Mouse (Mus musculus): ENCODE measurements around the gene Kirrel3. TPM values are rescaled to one million over a fixed set of nuclear protein-coding genes. Genes with fewer than 3 reads are reported as not detected.

Gene Kirrel3
- total RNA-seq, 2 experiments from 2014 or later: 0.61 to 0.77 TPM

GRCm38 (mm10) chr9:34995660-34996378 lies 510.1 kb downstream of the Kirrel3 start:
- H3K27ac ChIP-seq: no peak overlapping the region
- no peak for DNase-seq
- TF ChIP-seq CTCF (IDR thresholded peaks at IDR 0.05): no peak
- intact Hi-C loops (cut with DNase I): no loop called here
- no peak overlapping the region for H3K4me3 ChIP-seq

DNA sequence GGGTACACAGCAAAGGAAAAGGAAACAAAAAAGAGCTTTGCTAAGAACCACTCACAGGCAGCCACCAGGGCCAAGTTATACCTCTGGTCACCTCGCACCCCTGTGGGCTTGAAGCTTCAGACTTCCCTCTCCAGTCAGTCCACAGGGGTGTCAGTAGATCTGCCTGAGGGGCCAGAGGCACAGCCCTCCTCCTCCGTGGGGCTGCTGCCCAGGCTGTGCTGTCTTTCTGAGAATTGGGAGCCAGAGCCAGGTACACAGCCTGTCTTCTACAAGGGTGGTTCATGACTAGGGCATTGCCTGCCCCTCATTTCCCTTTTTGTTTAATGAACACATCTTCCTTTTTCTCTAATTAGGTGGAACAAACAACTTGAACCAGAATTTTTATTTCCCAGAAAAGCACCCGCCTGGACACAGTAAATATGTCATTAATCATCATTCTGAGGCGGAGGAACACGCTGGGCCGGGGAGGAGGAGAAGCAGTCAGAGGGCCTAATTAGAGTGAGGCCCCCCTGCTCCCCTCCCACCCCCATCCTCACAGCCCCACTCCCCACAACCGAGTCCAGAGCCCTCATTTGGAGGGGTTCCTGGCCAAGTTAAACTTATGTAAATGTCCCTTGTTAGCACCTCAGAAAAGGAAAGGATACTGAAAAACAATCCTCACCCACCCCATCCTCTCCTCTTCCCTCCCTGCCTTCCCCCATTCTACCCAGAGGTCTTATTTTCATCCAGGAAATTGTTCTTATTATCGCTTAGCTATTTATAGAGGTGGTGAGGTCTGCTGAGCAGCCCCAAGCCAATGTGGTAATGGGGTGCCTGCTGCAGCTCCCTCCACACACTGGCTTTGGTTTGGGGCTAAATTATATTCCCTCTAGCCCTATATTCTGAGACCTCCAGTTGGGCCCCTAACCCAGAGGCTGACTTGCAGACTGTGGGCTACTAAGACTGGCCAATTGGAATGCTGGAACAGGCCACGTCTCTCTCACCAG lies 512.5 kb downstream of the Kirrel3 start:
- no peak for DNase-seq
- Histone ChIP-seq H3K27ac (no peak overlapping the region), H3K4me3 (no peak overlapping the region)
- intact Hi-C loops (cut with DNase I): no loop called here
- no peak for TF ChIP-seq CTCF (IDR thresholded peaks at IDR 0.05)

GRCm38 (mm10) chr9:35004113-35004512 lies 518.4 kb downstream of the Kirrel3 start:
- intact Hi-C loops (cut with DNase I): no loop called here
- DNase-seq: no peak
- H3K4me3 ChIP-seq: no peak overlapping the region
- no peak overlapping the region for H3K27ac ChIP-seq
- no peak for TF ChIP-seq CTCF (IDR thresholded peaks at IDR 0.05)

GRCm38 (mm10) chr9:35007697-35008341 lies 522.1 kb downstream of the Kirrel3 start:
- DNase-seq: no peak
- no peak overlapping the region for H3K27ac ChIP-seq
- H3K4me3 ChIP-seq: no peak overlapping the region
- intact Hi-C loops (cut with DNase I): no loop called here
- TF ChIP-seq CTCF (IDR thresholded peaks at IDR 0.05): no peak

- TF ChIP-seq CTCF (IDR thresholded peaks at IDR 0.05): peak; percentile 60
- intact Hi-C loops (cut with DNase I): loop anchor here (5.0 kb wide), 1 partner anchor 159 kb away; no protein-coding TSS in a partner anchor
- H3K4me3 ChIP-seq: no peak overlapping the region
- no peak overlapping the region for H3K27ac ChIP-seq
- peak; percentile 38 for DNase-seq
These were observed 531.1 kb downstream of the Kirrel3 start for GRCm38 (mm10) chr9:35016762-35017161.

DNA sequence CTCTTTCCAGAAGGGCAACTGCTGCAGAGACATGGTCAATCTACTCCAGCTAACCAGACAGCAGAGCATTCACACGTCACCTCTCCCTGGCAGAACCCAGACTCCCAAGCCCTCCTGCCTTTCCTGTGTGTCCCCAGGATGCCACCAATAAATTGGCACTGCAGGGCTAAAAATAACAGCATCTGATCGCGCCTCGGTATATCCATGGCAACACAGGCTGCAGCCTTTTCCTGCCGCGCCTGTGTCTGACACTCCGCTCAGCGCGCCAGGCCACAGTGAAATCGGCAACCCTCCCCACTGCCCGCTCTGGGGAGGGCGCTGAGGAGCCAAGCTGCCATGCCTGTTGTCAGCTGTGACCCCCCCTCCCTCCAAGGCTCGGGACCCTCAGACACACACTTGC lies 531.9 kb downstream of the Kirrel3 start:
- Histone ChIP-seq H3K4me3 (no peak overlapping the region), H3K27ac (no peak overlapping the region)
- intact Hi-C loops (cut with DNase I): loop anchor here (5.0 kb wide), 1 partner anchor 160 kb away; no protein-coding TSS in a partner anchor
- TF ChIP-seq CTCF (IDR thresholded peaks at IDR 0.05): no peak
- no peak for DNase-seq

DNA sequence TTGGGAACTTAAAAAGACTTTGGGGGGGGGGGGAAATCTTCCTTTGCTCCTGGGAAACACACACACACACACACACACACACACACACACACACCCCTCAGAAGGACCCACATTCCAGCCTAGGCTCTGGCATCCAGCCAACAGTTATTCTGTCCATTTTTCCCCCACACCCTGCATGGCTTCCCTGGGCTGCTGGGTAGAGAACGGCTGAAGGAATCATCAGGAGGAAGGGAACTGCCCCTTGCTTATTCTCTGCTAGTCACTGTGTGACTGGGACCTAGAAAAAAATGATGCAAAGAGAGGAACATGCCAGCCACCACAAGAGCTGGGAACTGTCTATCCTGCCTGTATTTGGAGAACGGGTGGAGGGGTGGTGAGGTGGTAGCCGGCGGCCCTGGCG lies 532.4 kb downstream of the Kirrel3 start:
- H3K4me3 ChIP-seq: no peak overlapping the region
- intact Hi-C loops (cut with DNase I): loop anchor here (2.0 to 5.0 kb wide), 2 partner anchors 161 to 521 kb away; no protein-coding TSS in a partner anchor
- H3K27ac ChIP-seq: no peak overlapping the region
- DNase-seq: no peak
- TF ChIP-seq CTCF (IDR thresholded peaks at IDR 0.05): no peak

DNA sequence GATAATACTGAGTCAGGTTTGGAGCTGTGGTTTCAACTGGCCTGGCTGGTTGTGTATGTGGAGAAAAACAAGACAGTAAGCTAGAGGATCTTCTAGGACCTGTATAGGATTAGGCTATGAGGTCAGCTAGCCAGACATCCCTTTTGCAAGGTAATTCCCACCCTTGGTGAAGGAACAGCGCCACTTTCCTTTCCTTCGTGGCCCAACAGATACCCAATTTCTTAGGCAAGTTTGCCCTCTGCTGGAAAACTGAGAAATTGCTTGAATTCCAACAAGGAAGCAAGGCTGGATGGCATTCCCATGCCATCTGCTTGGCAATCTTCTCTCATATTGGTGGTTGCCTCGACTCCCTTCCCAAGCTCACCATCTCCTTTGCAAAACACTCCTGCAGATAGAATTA lies 533.7 kb downstream of the Kirrel3 start:
- TF ChIP-seq CTCF (IDR thresholded peaks at IDR 0.05): peak; percentile 87
- DNase-seq: no peak
- intact Hi-C loops (cut with DNase I): loop anchor here (1.0 to 5.0 kb wide), 3 partner anchors 36 to 523 kb away; no protein-coding TSS in a partner anchor
- Histone ChIP-seq H3K4me3 (no peak overlapping the region), H3K27ac (no peak overlapping the region)

DNA sequence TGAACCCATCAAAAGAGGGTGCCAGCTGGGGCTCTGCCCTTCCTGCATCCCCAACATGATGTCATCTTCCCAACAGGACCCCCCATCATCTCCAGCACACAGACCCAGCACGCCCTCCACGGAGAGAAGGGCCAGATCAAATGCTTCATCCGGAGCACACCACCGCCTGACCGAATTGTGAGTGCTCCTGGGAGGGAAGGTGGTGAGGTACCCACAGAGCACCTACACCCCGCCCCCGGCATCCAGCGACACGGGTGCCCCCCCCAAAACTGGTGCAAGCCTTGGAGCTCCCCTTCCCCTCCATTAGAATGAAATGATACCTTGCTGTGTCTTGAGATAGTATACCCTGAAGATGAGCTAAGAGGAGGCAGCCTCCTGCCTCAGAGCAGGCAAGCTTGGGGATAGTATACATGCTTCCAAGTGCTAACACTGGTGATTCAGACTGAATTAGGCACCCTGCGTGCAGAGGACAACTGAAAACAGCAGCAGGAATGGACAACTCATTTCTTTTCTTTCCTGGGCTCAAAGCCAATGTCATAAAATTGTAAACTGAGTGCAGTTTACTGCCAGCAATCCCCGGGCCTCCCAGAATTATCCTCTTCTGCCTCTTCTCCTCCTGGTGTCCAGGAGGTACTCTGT lies 534.4 kb downstream of the Kirrel3 start:
- TF ChIP-seq CTCF (IDR thresholded peaks at IDR 0.05): no peak
- intact Hi-C loops (cut with DNase I): no loop called here
- no peak overlapping the region for H3K4me3 ChIP-seq
- H3K27ac ChIP-seq: no peak overlapping the region
- DNase-seq: no peak

GRCm38 (mm10) chr9:35021744-35022143 lies 536.0 kb downstream of the Kirrel3 start:
- no peak for DNase-seq
- no peak for TF ChIP-seq CTCF (IDR thresholded peaks at IDR 0.05)
- Histone ChIP-seq H3K4me3 (no peak overlapping the region), H3K27ac (no peak overlapping the region)
- intact Hi-C loops (cut with DNase I): no loop called here

DNA sequence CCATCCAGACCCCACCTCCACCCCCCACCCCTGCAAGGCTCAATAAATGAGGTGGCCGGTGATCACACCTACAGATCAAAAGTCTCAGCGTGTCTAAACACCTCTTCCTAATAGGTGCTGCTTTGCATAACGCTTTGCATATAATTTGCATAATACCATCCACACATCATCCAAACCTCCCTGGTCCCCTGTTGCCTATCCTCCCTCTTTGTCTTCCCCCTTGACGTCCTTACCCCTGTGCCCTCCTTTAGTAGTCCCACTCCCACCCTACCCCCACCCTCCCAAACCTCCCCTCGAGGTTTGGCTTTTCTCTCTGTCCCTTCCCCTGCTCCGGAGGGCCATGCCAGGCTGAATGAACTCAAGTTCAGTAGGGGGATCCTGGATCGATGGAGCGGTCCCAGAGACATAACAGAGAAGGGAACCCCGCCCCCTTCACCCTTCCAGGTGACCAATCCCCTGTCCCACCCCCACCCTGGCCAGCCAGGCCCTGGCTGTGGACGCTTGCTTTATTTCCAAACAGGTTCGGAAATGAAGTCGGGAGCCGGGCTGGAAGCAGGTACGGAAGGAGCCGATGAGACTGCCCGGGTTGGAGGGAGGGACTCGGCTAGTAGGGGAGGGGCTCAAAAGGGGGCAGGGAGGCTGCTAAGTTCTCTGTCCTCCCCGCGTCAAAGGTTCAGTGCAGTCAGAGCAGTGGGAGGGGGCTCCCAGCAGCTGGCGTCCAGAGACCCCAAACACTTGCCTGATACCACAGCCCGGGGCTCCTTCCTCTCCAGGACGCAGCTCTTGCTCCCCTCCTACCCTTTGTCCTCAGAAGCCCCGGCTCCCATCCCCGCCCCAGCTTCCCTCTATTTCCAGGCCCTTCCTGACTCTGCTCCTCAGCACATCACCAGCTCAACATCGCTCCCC lies 539.1 kb downstream of the Kirrel3 start:
- no peak for TF ChIP-seq CTCF (IDR thresholded peaks at IDR 0.05)
- intact Hi-C loops (cut with DNase I): no loop called here
- peak overlapping the region; percentile 15 for H3K4me3 ChIP-seq

More for the DNA sequence above, 539.1 kb downstream of the Kirrel3 start:
- no peak for DNase-seq
- H3K27ac ChIP-seq: no peak overlapping the region
